Mouse (Mus musculus) thymus, postnatal 14 days (tissue): Measurements from ENCODE around the gene Nup210.
A peak's percentile ranks its signal among the peaks of the same experiment; 100 is the strongest.
"Not testable (repeated sequence)": the region's sequence is repeated elsewhere in the genome, so short reads cannot be mapped to it uniquely, and the experiment has no call there.

Experiments used
- DNase-seq: peaks from one replicate; pipeline ENCODE4 v3.0.0; 2021

The Nup210 gene

DNA sequence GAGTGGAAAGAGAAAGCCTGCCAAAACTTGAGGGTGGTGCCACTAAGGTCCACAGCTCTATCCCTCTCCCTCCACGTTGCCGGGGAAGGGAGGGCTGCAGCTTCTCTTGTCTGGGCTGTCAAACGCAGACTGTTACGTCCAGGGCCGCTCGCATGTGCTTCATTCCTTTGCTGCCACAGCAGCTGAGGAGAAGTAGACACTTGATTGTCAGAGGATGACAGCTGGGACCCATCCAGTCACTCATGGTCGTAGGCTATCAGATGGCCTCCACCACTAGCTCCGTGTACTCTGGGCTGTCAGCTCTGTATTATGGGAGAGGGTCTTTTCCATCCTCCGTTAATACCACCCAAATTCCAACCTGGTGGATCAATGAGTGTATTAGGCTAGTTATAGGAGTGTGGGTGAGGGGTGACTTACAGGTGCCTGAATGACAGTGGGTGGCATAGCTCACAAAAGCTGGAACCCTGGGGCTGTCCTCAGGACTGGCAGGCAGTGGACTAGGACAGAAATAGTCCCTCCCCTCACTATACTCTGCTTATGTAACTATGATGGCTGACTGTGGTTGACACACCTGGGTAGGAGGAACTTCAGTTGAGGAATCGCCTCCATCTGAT is 20.8 kb upstream of the Nup210 start:
- DNase-seq, result no peak

DNA sequence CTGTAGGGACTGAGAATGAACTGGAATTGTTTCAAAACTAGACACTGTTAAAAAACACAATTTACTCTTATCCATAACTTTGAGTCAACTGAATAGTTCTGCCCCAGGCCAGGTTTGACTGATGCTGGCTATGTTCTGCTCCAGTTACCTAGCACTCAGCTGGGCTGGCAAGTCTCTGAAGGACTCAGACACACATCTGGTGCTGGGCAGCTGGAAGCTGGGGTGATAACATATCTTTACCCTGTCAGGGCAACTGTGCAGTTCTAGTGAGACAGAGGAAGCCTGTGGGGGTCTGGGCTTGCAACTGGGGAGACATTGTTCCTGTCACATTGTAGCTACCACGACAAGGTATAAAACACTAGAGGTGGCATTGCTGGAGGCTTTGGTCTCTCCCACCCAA is 14.2 kb upstream of the Nup210 start:
- DNase-seq, result no peak

DNA sequence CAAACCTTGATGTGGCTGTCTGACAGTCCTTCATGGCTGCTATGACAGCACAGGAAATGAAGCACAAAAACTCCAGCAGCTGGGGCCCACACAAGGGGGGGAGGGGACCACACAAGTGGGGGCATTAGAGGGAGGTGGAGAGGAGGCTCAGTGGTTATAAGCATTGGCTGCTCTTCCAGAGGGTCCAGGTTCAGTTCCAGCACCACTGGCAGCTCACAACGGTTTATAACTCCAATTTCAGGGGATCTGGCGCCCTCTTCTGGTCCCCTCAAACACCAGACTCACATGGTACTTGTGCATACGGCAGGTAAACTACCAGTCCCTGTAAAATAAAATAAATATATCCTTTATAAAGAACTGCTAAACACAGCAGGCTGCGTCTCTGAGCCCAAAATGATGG is 12.4 kb upstream of the Nup210 start:
- peak; percentile 53 for DNase-seq

- DNase-seq, result no peak
Measured at GRCm38 (mm10) chr6:91125228-91125585, 8.6 kb upstream of the Nup210 start.

GRCm38 (mm10) chr6:91124286-91125227 is 7.9 kb upstream of the Nup210 start:
- no peak for DNase-seq

DNA sequence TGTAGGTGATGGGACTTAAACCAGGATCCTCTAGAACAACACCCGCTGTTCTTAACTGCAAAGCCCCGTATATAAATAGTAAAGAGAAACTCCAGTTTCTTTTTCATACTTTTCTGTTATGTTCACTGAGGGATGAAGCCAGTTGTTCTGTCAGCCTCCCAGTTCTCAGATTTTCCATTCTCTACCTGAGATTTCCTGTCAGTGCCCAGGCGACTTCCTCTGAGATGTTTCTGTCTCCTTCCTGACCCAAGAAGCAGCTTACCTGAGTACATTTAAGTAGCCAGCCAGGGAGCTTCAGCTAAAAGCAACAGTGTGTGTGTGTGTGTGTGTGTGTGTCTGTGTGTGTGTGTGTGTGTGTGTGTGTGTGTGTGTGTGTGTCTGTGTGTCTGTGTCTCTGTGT is 6.8 kb upstream of the Nup210 start:
- DNase-seq, result no peak

- DNase-seq, result not testable (repeated sequence)
Measured at GRCm38 (mm10) chr6:91121089-91121488, 4.5 kb upstream of the Nup210 start.

DNA sequence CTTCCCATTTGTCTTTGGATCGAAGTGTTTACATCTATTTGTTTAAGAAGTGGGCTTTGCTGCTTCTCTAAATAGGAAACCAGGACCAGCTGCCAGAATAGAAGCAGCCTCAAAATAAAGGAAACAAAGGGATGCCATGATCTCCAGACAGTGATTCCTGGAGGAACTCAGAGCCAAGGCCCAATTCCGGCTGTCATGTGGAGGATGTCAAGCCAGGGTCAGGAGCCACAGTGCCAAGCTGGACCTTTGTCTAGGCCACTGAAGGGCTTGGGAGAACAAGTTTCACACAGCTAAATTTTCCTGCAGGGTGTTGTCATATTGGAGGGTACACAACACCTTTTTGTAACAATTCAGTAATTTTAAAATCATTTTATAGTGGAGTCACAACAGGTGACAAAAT is 3.6 kb upstream of the Nup210 start:
- DNase-seq, result no peak

DNA sequence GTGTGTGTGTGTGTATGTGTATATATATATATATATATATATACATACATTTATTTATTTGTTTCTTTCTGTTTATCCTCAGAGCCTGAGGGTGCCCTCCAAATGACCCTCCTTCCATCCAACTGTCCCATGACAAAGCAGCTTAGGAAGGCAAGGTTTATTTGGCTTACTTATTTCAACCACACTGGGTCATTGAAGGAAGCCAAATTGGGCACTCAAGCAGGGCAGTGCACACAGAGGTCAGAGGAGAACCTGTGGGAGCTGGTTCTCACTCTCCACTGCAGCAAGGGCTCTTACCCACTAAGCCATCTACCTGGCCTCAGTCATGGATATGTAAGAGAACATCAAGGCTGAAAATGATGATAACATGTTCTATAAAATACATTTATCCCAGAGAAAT is 1.9 kb upstream of the Nup210 start:
- no peak for DNase-seq

GRCm38 (mm10) chr6:91117149-91117548 is 520 bp upstream of the Nup210 start:
- DNase-seq, result no peak

DNA sequence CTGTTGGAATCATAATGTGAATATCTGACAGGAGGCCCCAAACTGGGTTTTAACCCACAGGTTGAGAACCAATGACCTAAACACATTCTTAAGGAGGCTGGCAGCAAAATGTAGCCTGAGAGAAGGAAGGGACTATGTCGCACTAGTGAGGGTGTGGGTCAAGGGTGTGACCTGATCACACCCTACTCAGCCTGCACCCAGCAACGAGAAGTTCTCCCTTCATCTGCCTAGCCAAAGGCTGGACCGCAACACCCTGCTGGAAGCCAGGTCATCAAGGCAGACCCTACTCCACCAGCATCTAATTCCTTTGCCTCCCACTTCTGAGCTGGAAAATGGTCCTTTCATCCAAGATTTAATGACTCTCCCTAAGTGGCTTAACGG is 776 bp downstream of the Nup210 start:
- DNase-seq, result no peak

DNA sequence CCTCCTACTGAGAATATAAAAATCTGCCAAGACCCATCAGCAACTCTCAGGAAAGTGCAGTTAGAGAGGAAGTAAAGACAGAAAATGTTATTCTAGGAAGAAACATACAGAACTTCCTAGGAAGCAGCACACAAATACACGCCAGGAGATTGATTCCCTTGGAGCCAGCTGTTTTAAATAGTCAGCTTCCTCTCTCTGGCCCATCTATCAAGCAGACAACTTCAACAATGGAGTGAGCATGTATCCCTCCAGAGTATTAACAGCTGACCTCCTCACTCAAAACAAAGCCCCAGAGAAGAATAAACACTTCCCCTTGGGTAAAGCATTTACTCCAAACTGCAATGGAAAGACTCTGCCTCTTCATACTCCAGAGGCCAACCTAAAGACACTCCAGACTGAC is 1.5 kb downstream of the Nup210 start:
- DNase-seq, result no peak

DNA sequence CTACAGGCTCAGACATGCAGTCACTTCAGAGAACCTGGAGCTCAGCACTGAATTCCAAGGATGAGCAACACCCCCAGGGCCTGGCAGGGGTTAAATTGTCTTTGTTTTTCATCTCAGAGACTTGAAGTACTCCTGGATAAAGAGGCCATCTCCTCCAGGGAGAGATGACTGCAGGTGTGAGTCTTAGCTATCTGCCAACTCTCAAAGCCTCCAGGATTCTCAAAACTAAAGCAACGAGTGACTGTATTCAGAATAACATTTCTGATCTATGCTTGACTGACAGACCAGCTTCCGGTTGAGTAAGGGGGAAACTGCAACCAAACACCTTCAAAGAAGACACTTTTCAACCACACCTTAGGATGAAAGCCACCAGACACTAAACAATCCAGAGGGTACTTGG is 1.9 kb downstream of the Nup210 start:
- DNase-seq, result peak; percentile 56

- DNase-seq, result peak; percentile 30
Measured at GRCm38 (mm10) chr6:91111954-91112252, 4.7 kb downstream of the Nup210 start.

GRCm38 (mm10) chr6:91111141-91111953 is 5.3 kb downstream of the Nup210 start:
- peak; percentile 46 for DNase-seq

GRCm38 (mm10) chr6:91110323-91111020 is 6.2 kb downstream of the Nup210 start:
- peak; percentile 51 for DNase-seq

DNA sequence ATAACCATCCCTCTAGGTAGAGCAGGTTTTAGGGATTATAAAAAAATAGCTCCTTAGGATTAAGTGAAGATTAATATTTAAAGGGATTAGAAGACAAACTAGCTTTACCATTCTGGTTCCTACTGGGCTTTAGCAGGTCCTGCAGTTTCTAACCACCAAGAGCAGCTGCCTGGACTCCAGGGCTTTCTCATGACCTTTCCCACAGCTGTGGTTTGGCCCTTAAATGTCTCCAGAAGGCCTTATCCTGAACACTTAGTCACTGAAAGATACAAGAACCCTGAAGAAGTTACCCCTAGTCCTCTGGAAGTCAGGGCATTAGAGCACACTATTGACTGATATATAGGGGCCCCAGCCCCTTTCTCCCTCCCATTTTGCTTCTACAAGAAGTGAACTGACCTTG is 7.1 kb downstream of the Nup210 start:
- DNase-seq, result no peak

- DNase-seq, result peak; percentile 38
Measured at GRCm38 (mm10) chr6:91108917-91109450, 7.6 kb downstream of the Nup210 start.

GRCm38 (mm10) chr6:91108301-91108916 is 8.2 kb downstream of the Nup210 start:
- peak; percentile 30 for DNase-seq

DNA sequence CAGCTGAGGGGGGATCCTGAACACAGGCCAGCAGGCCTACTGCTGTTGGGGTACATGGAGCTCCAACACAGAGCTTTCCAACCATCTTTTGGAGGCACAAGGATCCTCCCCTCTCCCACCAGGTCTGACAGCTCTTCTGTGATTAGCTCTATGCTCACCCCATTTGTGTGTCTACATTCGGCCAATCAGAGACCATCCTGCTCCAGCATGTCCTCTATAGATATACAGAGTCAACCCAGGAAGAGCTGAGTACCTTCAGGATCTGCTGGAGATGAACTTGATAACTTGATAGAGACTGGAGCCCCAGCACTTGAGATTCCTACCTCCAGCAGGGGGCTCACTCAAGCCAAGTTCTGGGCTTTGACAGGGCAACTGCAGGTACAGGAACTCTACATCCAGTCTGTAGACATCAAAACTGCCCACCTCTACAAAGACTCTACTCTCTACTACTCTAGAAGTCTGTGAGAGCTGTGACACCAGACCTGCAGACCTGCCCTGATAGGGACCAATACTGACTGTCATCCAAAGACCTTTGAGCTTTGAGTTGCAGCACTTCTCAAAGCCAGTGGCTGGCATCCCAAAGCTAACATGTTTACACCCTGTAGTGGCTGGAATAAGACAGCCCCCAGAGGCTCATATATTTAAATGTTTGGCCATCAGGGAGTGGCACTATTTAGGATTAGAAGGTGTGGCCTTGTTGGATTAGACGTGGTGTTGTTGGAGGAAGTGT is 11.1 kb downstream of the Nup210 start:
- DNase-seq, result peak; percentile 78

DNA sequence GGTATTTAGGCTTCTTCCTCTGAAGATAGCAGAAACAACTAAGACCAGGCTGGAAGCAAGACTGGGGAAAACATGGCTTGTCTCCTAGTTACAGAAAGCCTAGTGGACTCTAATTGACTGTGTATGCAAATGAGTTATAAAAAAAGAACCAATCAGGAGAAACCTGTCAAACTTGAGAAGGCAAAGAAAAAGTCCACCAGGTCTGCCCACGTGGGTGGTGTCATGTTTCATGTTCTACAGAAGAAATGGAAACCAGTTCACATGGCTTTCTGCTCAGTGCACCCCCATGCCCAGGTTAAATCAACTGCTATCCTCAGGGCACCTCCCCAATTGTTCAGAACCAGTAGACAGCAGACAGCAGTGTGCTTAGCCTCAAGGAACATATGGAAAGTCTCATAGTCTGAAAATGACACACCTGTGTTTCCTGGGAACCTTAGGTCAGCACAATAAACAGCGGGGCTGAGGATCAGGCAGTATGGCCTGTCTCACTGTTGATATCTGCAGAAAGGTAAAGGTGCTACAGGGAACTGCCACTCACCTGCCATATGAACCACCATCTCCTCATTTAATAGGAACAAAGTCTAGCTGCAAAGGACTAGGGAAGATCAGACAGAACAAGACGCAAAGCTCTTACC is 11.7 kb downstream of the Nup210 start:
- no peak for DNase-seq
